Mouse (Mus musculus) gastrocnemius, adult 8-10 months (tissue): ENCODE results near the gene Klhl22. TPM values are rescaled to one million over a fixed set of nuclear protein-coding genes. Genes with fewer than 3 reads are reported as not detected.
"Not testable (repeated sequence)": the region's sequence is repeated elsewhere in the genome, so short reads cannot be mapped to it uniquely, and the experiment has no call there.

ENCODE experiments used
- DNase-seq, 2 experiments: peaks; one replicate each; pipeline ENCODE4 v3.0.0; 2022; ENCODE audit warnings: low spot score in 2 of 2
- total RNA-seq, 4 experiments: library from RNA; stranded (reverse); gene quantifications; 2 replicates each; pipeline ENCODE4 v1.2.4; 2022

The Klhl22 gene
- 10 to 100 TPM; 20.1 to 30.6 (median 25.4) TPM for total RNA-seq

- DNase-seq = peak; percentile 74 to 83
Measured at GRCm38 (mm10) chr16:17759344-17759773, at the start of gene Klhl22. Gene Klhl22, plus strand, starts transcription at chr16:17759618.

GRCm38 (mm10) chr16:17717791-17718190 is 41.6 kb upstream of the Klhl22 start:
- DNase-seq = no peak

GRCm38 (mm10) chr16:17721114-17721808 is 38.2 kb upstream of the Klhl22 start:
- no peak for DNase-seq

GRCm38 (mm10) chr16:17721822-17722460 is 37.5 kb upstream of the Klhl22 start:
- no peak for DNase-seq

- DNase-seq = peak; percentile 82 to 86
Measured at GRCm38 (mm10) chr16:17722461-17723324, 36.7 kb upstream of the Klhl22 start.

- DNase-seq = no peak
Measured at GRCm38 (mm10) chr16:17723325-17723626, 36.1 kb upstream of the Klhl22 start.

- no peak for DNase-seq
Measured at GRCm38 (mm10) chr16:17724448-17724847, 35.0 kb upstream of the Klhl22 start.

GRCm38 (mm10) chr16:17727179-17727861 is 32.1 kb upstream of the Klhl22 start:
- DNase-seq = peak in 1 of 2 experiments; percentile 7

GRCm38 (mm10) chr16:17729974-17730373 is 29.4 kb upstream of the Klhl22 start:
- DNase-seq = no peak

- no peak for DNase-seq
Measured at GRCm38 (mm10) chr16:17732021-17732420, 27.4 kb upstream of the Klhl22 start.

GRCm38 (mm10) chr16:17732431-17732830 is 27.0 kb upstream of the Klhl22 start:
- no peak for DNase-seq

GRCm38 (mm10) chr16:17732841-17733340 is 26.5 kb upstream of the Klhl22 start, which contains the start of gene Med15:
Gene Med15, minus strand, starts transcription at chr16:17732891.
- no peak for DNase-seq

- DNase-seq = no peak
Measured at GRCm38 (mm10) chr16:17733646-17734045, 25.8 kb upstream of the Klhl22 start.

GRCm38 (mm10) chr16:17734872-17735271 is 24.5 kb upstream of the Klhl22 start:
- not testable (repeated sequence) for DNase-seq

- no peak for DNase-seq
Measured at GRCm38 (mm10) chr16:17736156-17736555, 23.3 kb upstream of the Klhl22 start.

GRCm38 (mm10) chr16:17740080-17740479 is 19.3 kb upstream of the Klhl22 start:
- no peak for DNase-seq

GRCm38 (mm10) chr16:17742810-17743209 is 16.6 kb upstream of the Klhl22 start:
- no peak for DNase-seq

GRCm38 (mm10) chr16:17743279-17743678 is 16.1 kb upstream of the Klhl22 start:
- DNase-seq = no peak

- no peak for DNase-seq
Measured at GRCm38 (mm10) chr16:17744536-17744935, 14.9 kb upstream of the Klhl22 start.

- DNase-seq = no peak
Measured at GRCm38 (mm10) chr16:17745067-17745466, 14.4 kb upstream of the Klhl22 start.

GRCm38 (mm10) chr16:17753001-17753400 is 6.4 kb upstream of the Klhl22 start:
- DNase-seq = no peak
